Mouse (Mus musculus): ENCODE measurements around the gene 4933411K16Rik.
A peak's percentile ranks its signal among the peaks of the same experiment; 100 is the strongest.

Gene 4933411K16Rik

DNA sequence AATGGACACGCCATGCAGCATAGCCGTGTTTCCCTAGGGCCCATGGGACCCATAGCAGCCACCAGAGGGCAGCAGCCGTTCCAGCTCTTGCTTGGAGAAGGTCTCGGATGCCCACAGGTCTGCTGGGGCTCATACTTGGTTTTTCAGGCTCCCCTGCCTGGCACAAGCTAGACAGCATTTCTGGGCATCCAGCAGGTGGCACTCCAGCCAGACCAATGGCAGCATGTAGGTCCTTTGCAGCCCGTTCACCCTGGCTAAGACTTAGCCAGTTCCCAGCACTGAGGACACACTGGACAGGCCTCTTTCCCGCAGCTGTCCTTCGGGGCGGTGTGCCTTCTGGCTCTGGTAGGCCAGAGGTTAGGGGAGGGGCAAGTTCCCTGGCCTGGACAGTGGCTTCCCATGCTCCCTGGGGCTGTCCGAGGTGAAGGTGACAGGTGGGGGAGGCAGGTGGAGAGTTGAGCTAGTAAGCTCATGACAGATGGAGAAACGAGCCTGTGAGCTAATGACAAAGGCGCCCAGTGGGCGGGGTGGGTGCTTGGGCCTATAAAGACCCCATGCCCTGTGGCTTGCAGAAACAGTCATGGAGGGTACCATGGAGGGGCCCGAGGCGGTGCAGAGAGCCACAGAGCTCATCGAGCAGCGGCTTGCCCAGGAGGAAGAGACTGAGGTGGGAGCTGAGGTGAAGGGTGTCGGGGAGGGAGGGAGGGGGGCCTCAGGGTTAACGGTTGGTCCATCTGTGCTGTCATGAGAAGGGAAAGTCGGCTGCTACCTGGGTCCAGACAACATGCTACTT is 16.4 kb upstream of the 4933411K16Rik start, which contains the start of gene Ankrd2:
Gene Ankrd2, plus strand, starts transcription at position 545 of the 793 bp plus-strand sequence.
- DNase-seq: peak; percentile 55 to 66

- DNase-seq: no peak
These were observed 15.7 kb upstream of the 4933411K16Rik start for GRCm38 (mm10) chr19:42036357-42036756.

DNA sequence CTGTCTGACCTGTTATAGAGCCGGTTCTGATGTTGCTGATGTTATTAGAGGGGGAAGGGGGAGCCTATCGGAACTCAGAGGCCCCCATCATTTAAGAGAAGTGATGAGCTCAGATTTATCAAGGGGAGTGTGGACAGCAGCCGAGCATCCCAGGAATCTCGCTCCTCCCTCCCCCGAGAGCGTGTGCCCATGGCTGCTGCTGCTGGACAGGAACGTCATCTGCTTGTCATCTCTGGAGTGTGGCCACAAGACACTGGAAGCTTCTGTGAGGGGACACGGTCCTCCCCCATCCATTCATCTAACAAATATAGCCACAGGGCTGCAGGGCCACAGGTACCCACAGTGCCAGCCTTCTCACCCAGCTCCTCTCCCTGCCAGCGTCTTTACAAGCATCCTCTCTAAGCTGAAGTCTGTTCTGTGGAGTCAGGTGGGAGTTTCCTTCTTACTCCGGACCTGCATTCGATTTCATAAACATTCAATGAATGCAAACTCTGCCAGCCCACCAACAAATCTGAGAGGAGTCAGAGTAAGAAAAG is 14.8 kb upstream of the 4933411K16Rik start:
- no peak for DNase-seq

GRCm38 (mm10) chr19:42038310-42038709 is 13.7 kb upstream of the 4933411K16Rik start:
- DNase-seq: no peak

GRCm38 (mm10) chr19:42043988-42044387 is 8.1 kb upstream of the 4933411K16Rik start:
- no peak for DNase-seq

GRCm38 (mm10) chr19:42045269-42046102 is 6.6 kb upstream of the 4933411K16Rik start, which contains the start of gene Hoga1:
Gene Hoga1, plus strand, starts transcription at chr19:42045610.
- peak in 1 of 2 experiments; percentile 29 for DNase-seq

GRCm38 (mm10) chr19:42050251-42050650 is 1.8 kb upstream of the 4933411K16Rik start:
- DNase-seq: no peak

- DNase-seq: no peak
These were observed 697 bp upstream of the 4933411K16Rik start for GRCm38 (mm10) chr19:42051351-42051750.

DNA sequence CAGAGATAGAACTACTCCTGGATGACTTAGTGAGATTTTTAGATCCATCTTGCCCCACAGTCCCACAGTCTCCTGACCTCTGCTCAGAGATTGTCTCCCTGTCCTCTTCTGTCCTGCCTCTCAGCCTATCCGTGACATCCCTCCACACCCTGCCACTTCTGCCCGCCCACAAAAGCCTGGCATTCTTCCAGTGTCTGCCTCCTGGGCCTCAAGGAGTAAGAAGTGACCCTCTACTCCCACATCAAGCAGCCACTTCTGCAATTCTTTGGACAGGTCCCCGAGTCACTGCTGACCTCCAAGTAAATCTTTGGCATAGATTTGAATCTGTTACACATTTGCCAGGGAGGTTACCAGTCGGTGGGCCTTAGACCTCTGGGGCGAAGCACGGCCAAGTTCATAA is 2.2 kb downstream of the 4933411K16Rik start:
- no peak for DNase-seq

- no peak for DNase-seq
These were observed 3.8 kb downstream of the 4933411K16Rik start for GRCm38 (mm10) chr19:42055881-42056280.

- DNase-seq: no peak
These were observed 4.8 kb downstream of the 4933411K16Rik start for GRCm38 (mm10) chr19:42056719-42057409.

- DNase-seq: no peak
These were observed 6.4 kb downstream of the 4933411K16Rik start for GRCm38 (mm10) chr19:42058426-42058825.

DNA sequence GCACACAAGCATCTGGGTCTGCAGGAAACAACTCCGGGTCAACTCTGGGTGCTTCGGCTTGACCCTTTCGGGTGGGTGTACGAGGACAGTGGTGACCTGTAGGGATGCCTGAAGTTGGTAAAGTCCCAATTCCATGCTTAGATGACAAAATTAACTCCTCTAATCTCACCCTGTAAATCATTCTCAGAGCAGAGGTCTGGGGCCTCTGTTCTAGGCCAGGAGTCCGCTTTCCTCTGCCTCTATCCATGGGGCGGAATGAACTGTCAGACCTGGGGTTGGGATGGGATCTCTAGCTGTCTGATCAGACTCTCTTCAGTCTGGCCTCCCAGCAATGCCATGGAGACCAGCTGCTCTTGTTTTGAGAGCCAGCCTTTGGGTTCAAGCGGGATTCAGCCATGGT is 9.4 kb downstream of the 4933411K16Rik start:
- no peak for DNase-seq

GRCm38 (mm10) chr19:42068441-42069240 is 16.6 kb downstream of the 4933411K16Rik start:
- no peak for DNase-seq

- DNase-seq: no peak
These were observed 17.1 kb downstream of the 4933411K16Rik start for GRCm38 (mm10) chr19:42069241-42069525.

DNA sequence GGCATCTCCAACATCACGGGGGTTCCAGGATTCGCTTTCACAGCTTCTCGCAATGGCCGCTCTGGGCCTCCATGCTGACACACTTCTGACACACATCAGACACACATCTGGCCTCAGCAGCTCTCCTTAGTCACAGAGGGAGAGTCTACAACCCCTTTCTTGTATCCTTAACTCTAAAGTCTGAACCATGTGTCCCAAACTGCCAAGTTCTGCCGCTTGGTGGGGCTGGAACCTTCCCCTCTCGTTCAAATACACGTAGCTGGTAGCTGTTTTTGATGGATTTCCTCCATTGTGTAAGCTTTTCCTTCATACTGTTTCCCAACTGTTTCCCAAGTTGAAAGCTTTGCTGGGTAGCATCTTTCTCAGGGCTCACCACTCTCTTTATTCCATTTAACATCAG is 19.2 kb downstream of the 4933411K16Rik start:
- DNase-seq: no peak

DNA sequence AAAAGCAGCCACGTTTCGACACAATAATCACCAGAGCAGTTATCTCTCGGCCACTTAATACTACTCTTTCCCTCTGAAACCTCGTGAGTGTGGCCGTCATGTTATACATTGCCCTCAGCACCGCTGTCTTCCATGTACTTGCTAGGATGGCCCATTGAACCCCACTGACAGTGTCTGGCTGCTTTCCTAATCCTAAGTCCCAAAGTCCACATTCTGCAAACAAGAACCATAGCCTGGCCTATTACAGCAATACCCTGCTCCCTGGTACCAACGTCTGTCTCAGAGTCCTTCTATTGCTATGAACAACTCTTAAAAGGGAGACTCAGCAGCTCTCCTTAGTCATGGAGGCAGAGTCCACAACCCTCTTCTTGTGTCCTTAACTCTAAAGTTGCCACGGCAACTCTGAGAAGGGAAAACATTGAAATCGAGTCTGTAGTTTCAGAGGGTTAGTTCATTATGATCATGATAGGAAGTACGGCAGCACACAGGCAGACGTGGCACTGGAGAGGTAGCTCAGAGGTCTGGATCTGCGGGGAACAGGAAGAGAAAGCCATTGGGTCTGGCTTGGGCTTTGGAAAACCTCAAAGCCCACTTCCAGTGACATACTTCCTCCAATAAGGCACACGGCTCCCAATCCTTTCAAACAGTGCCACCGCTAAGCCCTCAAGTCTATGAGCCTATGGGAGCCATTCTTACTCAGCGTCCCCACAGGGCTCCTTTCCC is 20.0 kb downstream of the 4933411K16Rik start:
- no peak for DNase-seq

GRCm38 (mm10) chr19:42072802-42073201 is 20.8 kb downstream of the 4933411K16Rik start:
- no peak for DNase-seq

- DNase-seq: no peak
These were observed 23.0 kb downstream of the 4933411K16Rik start for GRCm38 (mm10) chr19:42075051-42075450.

DNA sequence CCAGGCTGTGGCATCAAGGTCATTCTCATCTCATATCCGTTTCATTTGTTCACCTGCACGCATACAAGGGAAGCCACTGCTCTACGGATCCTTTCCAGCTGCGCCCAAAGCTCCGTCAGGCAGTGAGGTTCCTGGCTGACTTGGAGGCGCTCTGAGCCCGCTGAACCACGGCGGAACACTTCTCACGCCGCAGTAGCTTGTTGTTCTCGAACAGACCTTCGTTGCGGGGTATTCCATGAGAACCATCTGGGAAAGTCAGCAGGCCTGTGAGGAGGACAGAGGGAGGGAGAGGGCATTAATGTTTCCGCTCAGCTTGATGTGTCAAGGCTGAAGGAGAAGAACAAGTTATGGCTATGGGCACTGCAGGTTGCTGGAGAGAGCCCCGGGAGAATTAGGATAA is 23.9 kb downstream of the 4933411K16Rik start:
- no peak for DNase-seq

DNA sequence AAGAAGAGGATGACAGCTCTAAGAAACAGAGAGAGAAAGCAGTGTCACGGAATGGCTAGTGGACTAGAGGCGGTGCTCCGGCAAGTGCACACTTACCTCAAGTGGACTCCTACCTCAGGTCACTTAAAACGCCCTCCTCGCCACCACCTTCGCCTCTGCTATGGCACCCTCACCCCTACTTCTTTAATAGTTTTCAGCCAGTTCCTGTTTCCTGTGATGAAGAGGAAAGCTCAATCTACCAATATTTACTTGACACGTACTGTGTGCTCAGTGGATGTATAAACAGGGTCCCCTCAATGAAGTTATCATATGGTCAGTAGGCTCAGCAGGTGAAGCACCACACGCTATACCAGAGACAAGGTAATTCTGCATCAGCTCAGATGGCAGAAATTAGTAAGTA is 26.5 kb downstream of the 4933411K16Rik start:
- no peak for DNase-seq

Measured in spleen, adult 18-20 months (tissue).